Mouse (Mus musculus) fat pad, adult 2 months (tissue): ENCODE results near the gene Gypa.

ENCODE experiments used
- DNase-seq: peaks from one replicate; pipeline ENCODE4 v3.0.0-alpha.2; 2011; ENCODE audit warnings: low read depth, low spot score; ENCODE audit errors: extremely low read depth

The Gypa gene

DNA sequence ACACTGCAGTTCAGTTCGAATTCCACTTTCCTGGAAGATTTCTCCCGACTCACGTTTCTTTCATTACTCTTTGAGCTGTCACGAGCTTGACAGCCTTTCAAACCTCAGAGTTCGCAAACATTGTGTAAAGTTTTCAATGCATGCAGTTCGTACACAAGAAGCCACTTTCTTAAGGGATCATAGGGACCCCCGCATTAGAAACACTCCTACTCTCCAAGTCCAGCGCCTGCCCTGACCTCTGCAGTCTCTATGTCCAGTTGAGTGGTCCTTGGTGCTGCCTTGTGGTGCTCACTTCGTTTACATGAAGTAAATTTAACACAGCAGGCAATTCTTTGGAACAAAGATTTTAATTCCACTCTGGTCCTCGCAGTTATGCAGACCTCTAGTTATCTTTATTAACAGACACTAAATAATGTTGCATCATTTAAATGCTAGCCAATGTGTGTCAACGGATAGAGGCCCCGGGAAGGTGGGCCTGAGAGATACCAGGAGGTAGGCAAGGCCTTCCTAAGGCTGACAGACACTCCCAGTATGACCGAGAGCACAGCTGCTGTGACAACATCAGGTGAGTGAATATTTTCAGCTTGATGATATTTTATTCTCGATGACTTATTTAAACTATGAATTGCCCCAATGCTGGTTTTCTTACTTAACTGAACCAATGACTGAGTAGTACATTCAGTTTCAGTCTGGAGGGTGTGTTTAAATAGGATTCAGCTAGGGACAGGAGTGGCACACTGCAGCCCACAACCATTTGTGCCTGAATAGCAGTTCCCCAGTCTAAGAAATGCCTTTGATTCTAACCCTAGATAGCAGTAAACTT is at the start of gene Gypa:
Gypa (plus strand) TSS at position 259 of the 823 bp plus-strand sequence.
- no peak for DNase-seq

- DNase-seq: no peak
Measured at GRCm38 (mm10) chr8:80444534-80445072, 49.0 kb upstream of the Gypa start.

DNA sequence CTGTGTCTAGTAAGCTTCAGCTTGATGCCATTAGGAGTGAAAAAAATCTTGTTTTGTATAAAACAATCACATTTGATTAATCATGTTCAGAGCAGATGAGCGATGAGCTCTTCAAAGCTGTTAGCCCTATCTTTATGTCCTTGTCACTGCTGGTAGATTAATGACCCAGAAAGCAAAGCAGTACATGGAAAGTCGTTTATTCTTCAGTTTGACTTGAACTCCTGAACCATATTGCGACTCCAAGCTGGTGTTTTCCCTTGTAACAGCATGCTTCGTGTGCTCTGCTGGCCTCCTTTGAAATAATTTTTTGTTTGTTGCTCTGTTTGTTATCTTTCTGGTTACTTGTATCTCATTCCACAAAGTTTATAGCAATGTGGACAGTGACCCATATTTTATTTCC is 46.4 kb upstream of the Gypa start:
- no peak for DNase-seq

DNA sequence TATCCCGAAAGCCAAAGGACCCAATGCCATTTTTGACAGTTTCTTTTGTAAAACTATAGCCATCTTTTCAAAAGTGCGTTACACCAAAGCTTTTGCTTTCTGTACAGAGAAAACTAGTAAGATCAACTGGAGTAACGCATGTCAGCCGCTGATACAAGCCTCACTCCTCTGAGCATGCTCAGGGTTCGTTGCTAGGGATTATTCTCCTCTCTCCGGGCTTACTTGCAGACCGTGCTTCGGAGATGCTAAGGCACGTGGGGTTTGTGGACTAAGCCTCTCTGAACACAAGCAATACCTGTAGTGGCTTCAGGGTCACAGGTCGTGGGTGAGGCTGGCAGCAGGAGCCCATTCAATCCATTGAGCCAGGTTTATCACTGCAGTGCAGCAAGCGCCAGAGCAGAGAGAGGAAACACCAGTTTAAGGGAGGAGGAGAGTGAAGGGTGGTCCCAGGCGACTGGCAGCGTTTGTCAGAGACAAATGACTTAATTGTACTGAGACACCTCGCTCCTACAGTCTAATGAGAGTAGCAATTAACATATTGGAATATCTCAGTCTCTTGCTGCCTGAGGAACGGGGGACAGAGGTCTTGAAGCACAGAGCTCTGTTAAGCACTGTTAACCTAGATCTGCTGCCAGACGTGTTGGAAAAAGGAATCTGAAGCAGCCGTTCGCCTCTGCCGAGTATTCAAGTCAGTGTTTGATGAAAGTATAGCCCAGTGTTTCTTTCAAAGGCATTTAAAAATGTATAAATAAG is 41.5 kb upstream of the Gypa start:
- no peak for DNase-seq

DNA sequence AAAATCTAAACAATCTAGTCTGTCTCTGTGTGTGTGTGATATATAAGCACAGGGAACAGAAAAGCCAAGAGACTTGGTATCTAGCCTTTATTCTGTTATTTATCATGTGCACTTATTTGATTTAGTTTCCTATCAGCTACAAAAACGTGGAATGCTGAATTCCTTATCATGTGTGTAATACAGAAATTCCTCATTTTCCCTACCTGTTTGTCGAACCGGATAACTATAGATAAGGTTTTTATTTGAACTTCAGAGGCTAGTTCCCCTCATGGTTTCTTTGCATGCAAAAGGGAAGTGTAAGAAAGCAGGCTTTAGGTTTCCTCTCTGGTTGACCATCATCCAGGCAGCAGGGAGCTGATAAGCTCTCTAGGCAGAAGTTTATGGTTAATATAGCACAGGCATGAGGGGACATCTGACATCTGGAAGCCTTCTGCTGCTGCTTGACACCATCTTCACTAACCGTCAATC is 30.1 kb upstream of the Gypa start:
- no peak for DNase-seq

- DNase-seq: no peak
Measured at GRCm38 (mm10) chr8:80474971-80475370, 18.6 kb upstream of the Gypa start.

- DNase-seq: no peak
Measured at GRCm38 (mm10) chr8:80478156-80478555, 15.4 kb upstream of the Gypa start.

DNA sequence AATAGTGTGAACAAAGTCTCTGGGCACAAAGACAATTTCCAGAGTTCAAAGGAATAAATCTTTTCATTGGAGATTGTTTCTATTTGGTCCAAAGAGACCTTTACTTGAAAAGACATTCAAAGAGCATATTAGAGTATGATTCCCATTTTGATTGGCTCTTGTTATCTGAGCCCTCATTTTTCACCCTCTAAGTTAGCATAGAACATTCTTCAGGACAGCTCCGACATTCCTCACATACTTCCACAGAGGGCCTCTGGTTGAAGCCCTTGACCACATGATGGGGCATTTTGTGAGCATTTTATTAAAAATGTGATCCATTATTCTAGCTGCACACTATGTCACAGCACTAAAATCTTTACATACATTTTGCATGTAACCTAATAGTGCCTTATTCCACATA is 14.5 kb upstream of the Gypa start:
- no peak for DNase-seq

DNA sequence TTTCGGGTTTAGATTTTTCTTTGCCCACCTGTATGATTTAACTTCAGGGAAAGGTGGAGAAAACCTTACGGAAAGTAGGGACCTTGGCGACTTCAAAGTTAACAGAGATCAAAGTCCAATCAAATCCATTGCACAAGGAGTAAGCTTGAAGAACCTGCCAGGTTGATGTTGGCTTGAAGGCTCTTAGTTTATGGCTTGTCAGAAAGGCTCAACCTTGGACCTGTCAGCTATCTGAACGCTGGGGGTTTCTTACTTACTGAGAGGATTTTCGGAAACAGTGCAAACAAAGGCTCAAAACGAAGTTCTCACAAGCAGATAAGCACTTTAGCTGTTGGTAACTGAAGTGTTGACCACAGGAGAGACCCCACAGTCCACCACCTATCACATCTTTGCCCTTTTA is 11.4 kb upstream of the Gypa start:
- no peak for DNase-seq

- no peak for DNase-seq
Measured at GRCm38 (mm10) chr8:80482822-80483774, 10.5 kb upstream of the Gypa start.

- DNase-seq: no peak
Measured at GRCm38 (mm10) chr8:80491562-80491961, 2.0 kb upstream of the Gypa start.

- DNase-seq: no peak
Measured at GRCm38 (mm10) chr8:80492987-80493441, 567 bp upstream of the Gypa start.

DNA sequence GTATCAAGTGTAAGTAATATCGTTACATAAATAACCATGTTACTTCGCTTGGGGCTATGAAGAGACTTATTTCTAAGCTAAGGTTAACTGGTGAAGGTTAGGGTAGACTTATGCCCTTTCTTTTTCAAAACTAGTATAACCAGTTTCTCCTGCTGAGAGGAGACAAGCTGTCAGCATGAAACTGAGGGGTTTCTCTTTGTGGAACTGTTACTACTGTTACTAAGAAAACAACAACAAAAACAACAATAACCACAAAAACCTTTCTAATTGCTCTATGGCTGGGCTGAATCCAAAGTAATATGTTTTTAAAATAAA is 722 bp downstream of the Gypa start:
- DNase-seq: no peak

DNA sequence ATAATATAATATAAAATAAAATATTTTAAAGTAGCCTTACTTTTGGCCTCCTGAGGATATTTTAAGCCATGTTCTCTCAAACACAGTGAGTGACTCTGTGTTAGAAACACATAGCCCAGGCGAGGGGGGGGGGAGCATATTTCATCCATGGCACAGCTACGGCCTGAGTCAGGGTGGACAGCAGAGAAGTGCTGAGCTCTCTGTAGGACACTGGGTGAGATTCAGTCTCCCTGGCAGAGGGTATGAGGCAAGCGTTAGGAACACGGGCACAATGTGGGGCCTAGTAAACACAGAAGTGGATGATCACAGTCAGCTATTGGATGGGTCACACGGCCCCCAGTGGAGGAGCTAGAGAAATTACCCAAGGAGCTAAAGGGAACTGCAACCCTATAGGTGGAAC is 1.2 kb downstream of the Gypa start:
- DNase-seq: no peak

DNA sequence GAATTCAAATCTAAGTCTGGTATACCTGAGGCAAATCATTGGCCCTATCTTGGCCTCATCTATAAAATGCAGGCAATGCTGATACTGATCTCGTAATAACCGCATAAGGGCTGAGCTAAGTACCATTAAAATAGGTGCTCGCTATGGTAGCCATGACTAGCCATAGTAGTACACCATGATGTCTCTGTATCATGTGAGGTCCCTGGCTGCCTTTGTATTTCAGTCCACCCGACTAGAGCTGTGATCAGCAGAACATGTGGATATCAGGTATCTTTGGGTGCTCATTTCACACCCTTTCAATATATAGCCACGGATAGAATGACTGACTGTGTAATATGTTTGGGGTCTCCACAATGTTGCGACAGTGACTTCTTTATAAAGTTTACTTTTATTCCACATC is 1.9 kb downstream of the Gypa start:
- no peak for DNase-seq

DNA sequence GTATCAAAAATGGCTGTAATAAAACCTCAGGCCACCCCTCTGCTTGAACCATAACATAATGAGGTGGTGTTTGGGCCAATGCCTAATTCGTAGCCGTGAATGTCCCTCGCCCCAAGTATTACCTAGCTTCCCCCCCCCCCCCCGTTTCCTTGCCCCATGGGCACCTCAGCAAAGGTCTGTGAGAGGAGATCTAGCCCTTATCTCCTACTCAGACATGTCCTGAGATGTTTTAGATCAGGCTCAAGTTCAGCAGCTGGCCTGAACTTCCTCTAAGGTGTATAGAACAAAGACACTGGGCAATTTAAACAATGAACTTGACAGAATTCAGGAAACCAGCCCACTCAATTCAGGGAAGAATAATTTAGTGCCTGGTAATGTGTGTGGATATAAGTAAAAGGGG is 3.7 kb downstream of the Gypa start:
- no peak for DNase-seq

GRCm38 (mm10) chr8:80500244-80500643 is 6.7 kb downstream of the Gypa start:
- no peak for DNase-seq

GRCm38 (mm10) chr8:80500773-80501172 is 7.2 kb downstream of the Gypa start:
- no peak for DNase-seq

GRCm38 (mm10) chr8:80501283-80501682 is 7.7 kb downstream of the Gypa start:
- no peak for DNase-seq

DNA sequence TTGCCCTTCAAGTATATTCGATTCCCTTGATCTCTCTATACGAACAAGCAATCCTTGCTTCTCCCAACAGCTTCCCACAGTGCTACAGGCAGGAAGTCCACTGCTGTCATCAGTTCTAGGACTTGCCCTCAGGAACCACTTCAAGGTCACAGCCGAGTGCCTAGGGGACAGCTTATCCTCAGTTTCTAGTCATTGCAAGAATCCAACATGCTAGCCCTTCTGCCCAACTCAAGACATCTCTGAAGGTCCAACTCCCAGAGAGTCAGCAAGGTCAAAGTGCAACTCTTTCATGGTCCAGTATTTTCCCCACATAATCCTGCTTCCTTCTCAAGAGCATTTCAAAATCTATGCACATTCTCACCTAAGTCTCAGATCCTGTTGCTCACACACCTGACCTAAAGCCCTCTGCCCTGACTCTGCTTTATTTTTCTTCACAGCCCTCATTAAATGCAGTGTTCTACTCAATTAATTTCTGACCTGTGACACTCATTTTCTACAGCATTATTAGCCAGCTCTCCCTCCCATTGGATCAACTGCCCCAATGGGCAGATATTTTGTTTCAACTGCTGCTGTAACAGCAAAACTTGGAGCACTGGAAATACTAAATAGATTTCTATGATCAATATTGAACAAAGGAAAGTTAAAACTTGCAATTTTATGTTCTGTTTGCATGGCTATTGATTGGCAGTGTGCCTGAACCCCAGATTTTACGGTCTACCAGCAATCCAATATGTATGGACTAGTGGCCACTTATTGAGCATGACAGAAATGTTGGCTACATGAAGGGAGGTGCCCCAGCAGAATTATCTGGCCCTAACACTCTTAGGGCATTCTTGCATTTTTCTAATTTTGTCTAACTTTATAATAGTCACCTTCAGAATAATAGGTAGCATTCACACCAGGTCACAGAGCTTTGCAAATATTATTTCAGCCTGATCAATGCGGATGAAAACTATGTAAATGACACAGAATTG is 33.1 kb downstream of the Gypa start:
- no peak for DNase-seq
